Mouse (Mus musculus): ENCODE results near the gene Tor2a. TPM values are rescaled to one million over a fixed set of nuclear protein-coding genes. Genes with fewer than 3 reads are reported as not detected.

Gene Tor2a
- total and polyA plus RNA-seq, 3 experiments, result 9.0 to 28.2 (median 14.0) TPM

GRCm38 (mm10) chr2:32761361-32761760, 4.3 kb downstream of the Tor2a start:
- peaks cover 51% of the 10 kb centered on the region for H3K36me3 ChIP-seq (replicated peaks)
- H3K4me3 ChIP-seq (ENCODE audit: low read depth, low read length), result peak overlapping the region; percentile 4; the same call in 1 of the 2 replicates
- ATAC-seq (ENCODE audit: extremely low read depth, insufficient number of reproducible peaks, low FRiP score, poor library complexity, severe bottlenecking), result no peak

GRCm38 (mm10) chr2:32761859-32762258, 4.8 kb downstream of the Tor2a start:
- no peak for TF ChIP-seq CTCF (IDR thresholded peaks at IDR 0.05; ENCODE audit: low read depth, low read length)
- no peak for TF ChIP-seq GATA2 (IDR thresholded peaks at IDR 0.05; ENCODE audit: borderline replicate concordance, low read depth, low read length)
- no peak for ATAC-seq (ENCODE audit: extremely low read depth, insufficient number of reproducible peaks, low FRiP score, poor library complexity, severe bottlenecking)
- H3K4me1 ChIP-seq (ENCODE audit: insufficient read depth, low read depth, low read length), result peaks cover 9% of the 10 kb centered on the region
- H3K4me3 ChIP-seq (ENCODE audit: low read depth, low read length), result no peak overlapping the region
- no peaks in the 10 kb centered on the region for H3K9me3 ChIP-seq (replicated peaks)
- DNase-seq (ENCODE audit: low spot score), result no peak
- H3K27me3 ChIP-seq (ENCODE audit: insufficient read depth, low read length), result peaks cover 11% of the 10 kb centered on the region
- peaks cover 51% of the 10 kb centered on the region for H3K36me3 ChIP-seq (replicated peaks)

More at GRCm38 (mm10) chr2:32761361-32761760, 4.3 kb downstream of the Tor2a start:
- Histone ChIP-seq H3K27me3 (ENCODE audit: insufficient read depth, low read length) (peaks cover 9% of the 10 kb centered on the region), H3K4me1 (ENCODE audit: insufficient read depth, low read depth, low read length) (peaks cover 12% of the 10 kb centered on the region), H3K9me3 (replicated peaks) (no peaks in the 10 kb centered on the region)
- TF ChIP-seq GATA1 (IDR thresholded peaks at IDR 0.05; ENCODE audit: borderline replicate concordance, low read length) (no peak), GATA2 (IDR thresholded peaks at IDR 0.05; ENCODE audit: borderline replicate concordance, low read depth, low read length) (no peak), TAL1 (conservative IDR thresholded peaks at IDR 0.05; ENCODE audit: low read depth, low read length) (no peak), CTCF (IDR thresholded peaks at IDR 0.05; ENCODE audit: low read depth, low read length) (no peak), POLR2AphosphoS5 (IDR thresholded peaks at IDR 0.05; ENCODE audit: insufficient replicate concordance, low read depth, low read length) (no peak)
- no peak for DNase-seq (ENCODE audit: low spot score)

GRCm38 (mm10) chr2:32763353-32763752, 6.3 kb downstream of the Tor2a start:
- H3K36me3 ChIP-seq (replicated peaks), result peaks cover 50% of the 10 kb centered on the region
- ATAC-seq (ENCODE audit: extremely low read depth, insufficient number of reproducible peaks, low FRiP score, poor library complexity, severe bottlenecking), result no peak
- no peaks in the 10 kb centered on the region for H3K9me3 ChIP-seq (replicated peaks)
- TF ChIP-seq TAL1 (conservative IDR thresholded peaks at IDR 0.05; ENCODE audit: low read depth, low read length) (no peak), CTCF (IDR thresholded peaks at IDR 0.05; ENCODE audit: low read depth, low read length) (peak; percentile 78), GATA2 (IDR thresholded peaks at IDR 0.05; ENCODE audit: borderline replicate concordance, low read depth, low read length) (no peak)
- no peak for DNase-seq (ENCODE audit: low spot score)
- H3K4me3 ChIP-seq (ENCODE audit: low read depth, low read length), result no peak overlapping the region
- peaks cover 19% of the 10 kb centered on the region for H3K27me3 ChIP-seq (ENCODE audit: insufficient read depth, low read length)
- peaks cover 4% of the 10 kb centered on the region; the same call in 1 of the 2 replicates for H3K4me1 ChIP-seq (ENCODE audit: insufficient read depth, low read depth, low read length)

- peaks cover 17% of the 10 kb centered on the region for H3K4me1 ChIP-seq (ENCODE audit: insufficient read depth, low read depth, low read length)
- H3K36me3 ChIP-seq (replicated peaks), result peaks cover 11% of the 10 kb centered on the region
- no peaks in the 10 kb centered on the region for H3K9me3 ChIP-seq (replicated peaks)
- no peak for TF ChIP-seq TAL1 (conservative IDR thresholded peaks at IDR 0.05; ENCODE audit: low read depth, low read length)
- no peak for TF ChIP-seq POLR2AphosphoS5 (IDR thresholded peaks at IDR 0.05; ENCODE audit: insufficient replicate concordance, low read depth, low read length)
- no peak for TF ChIP-seq GATA1 (IDR thresholded peaks at IDR 0.05; ENCODE audit: borderline replicate concordance, low read length)
- no peak for TF ChIP-seq GATA2 (IDR thresholded peaks at IDR 0.05; ENCODE audit: borderline replicate concordance, low read depth, low read length)
- TF ChIP-seq CTCF (IDR thresholded peaks at IDR 0.05; ENCODE audit: low read depth, low read length), result no peak
- H3K4me3 ChIP-seq (ENCODE audit: low read depth, low read length), result no peak overlapping the region
- DNase-seq (ENCODE audit: low spot score) (no peak), ATAC-seq (ENCODE audit: extremely low read depth, insufficient number of reproducible peaks, low FRiP score, poor library complexity, severe bottlenecking) (no peak)
- peaks cover 39% of the 10 kb centered on the region for H3K27me3 ChIP-seq (ENCODE audit: insufficient read depth, low read length)
These were observed 10.2 kb downstream of the Tor2a start for GRCm38 (mm10) chr2:32767241-32767640.

GRCm38 (mm10) chr2:32768661-32769285, 11.7 kb downstream of the Tor2a start:
- TF ChIP-seq GATA2 (IDR thresholded peaks at IDR 0.05; ENCODE audit: borderline replicate concordance, low read depth, low read length) (no peak), CTCF (IDR thresholded peaks at IDR 0.05; ENCODE audit: low read depth, low read length) (no peak), POLR2AphosphoS5 (IDR thresholded peaks at IDR 0.05; ENCODE audit: insufficient replicate concordance, low read depth, low read length) (no peak), GATA1 (IDR thresholded peaks at IDR 0.05; ENCODE audit: borderline replicate concordance, low read length) (no peak), TAL1 (conservative IDR thresholded peaks at IDR 0.05; ENCODE audit: low read depth, low read length) (no peak)
- H3K4me3 ChIP-seq (ENCODE audit: low read depth, low read length), result no peak overlapping the region
- H3K27me3 ChIP-seq (ENCODE audit: insufficient read depth, low read length), result peaks cover 45% of the 10 kb centered on the region
- DNase-seq (ENCODE audit: low spot score) (no peak), ATAC-seq (ENCODE audit: extremely low read depth, insufficient number of reproducible peaks, low FRiP score, poor library complexity, severe bottlenecking) (no peak)
- no peaks in the 10 kb centered on the region for H3K9me3 ChIP-seq (replicated peaks)
- peaks cover 18% of the 10 kb centered on the region for H3K4me1 ChIP-seq (ENCODE audit: insufficient read depth, low read depth, low read length)
- H3K36me3 ChIP-seq (replicated peaks), result no peaks in the 10 kb centered on the region

- DNase-seq (ENCODE audit: low spot score), result no peak
- no peaks in the 10 kb centered on the region for H3K9me3 ChIP-seq (replicated peaks)
- H3K4me1 ChIP-seq (ENCODE audit: insufficient read depth, low read depth, low read length), result peaks cover 20% of the 10 kb centered on the region
- no peak overlapping the region for H3K4me3 ChIP-seq (ENCODE audit: low read depth, low read length)
- H3K27me3 ChIP-seq (ENCODE audit: insufficient read depth, low read length), result peaks cover 45% of the 10 kb centered on the region
- no peak for ATAC-seq (ENCODE audit: extremely low read depth, insufficient number of reproducible peaks, low FRiP score, poor library complexity, severe bottlenecking)
- TF ChIP-seq TAL1 (conservative IDR thresholded peaks at IDR 0.05; ENCODE audit: low read depth, low read length) (no peak), GATA2 (IDR thresholded peaks at IDR 0.05; ENCODE audit: borderline replicate concordance, low read depth, low read length) (no peak)
- H3K36me3 ChIP-seq (replicated peaks), result no peaks in the 10 kb centered on the region
These were observed 12.5 kb downstream of the Tor2a start for GRCm38 (mm10) chr2:32769327-32770085.

Measured in G1E (cell line).